Mouse (Mus musculus) CD8-positive naive resting alpha-beta T cell, adult 57 days (primary cell): ENCODE data around the gene Gm13287. TPM values are rescaled to one million over a fixed set of nuclear protein-coding genes. Genes with fewer than 3 reads are reported as not detected.

Experiments used
- total RNA-seq: library from RNA; stranded (reverse); gene quantifications from one replicate; pipeline ENCODE4 v1.2.4, GENCODE M21; 2023

Gene Gm13287
- not detected for total RNA-seq

DNA sequence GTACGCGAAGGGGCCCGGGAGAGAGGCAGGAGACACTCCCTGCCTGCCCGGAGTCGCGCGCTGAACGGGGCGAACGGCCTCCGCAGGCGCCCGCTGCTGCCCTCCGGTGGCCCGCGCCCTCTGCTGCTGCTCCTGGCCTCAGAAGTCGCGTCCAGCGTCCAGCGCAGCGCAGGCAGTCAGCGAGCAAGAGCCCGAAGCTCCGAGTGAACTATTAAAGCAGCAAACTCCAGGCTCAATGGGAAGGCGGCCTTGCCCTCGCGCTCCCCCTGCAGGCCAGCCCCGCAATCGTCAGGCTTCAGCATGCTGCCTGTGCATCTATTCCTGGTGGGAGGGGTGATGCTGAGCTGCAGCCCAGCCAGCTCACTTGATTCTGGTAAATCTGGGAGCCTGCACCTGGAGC is at the start of gene Gm13287:
Gene Gm13287, plus strand, starts transcription at position 301 of the 400 bp plus-strand sequence.

DNA sequence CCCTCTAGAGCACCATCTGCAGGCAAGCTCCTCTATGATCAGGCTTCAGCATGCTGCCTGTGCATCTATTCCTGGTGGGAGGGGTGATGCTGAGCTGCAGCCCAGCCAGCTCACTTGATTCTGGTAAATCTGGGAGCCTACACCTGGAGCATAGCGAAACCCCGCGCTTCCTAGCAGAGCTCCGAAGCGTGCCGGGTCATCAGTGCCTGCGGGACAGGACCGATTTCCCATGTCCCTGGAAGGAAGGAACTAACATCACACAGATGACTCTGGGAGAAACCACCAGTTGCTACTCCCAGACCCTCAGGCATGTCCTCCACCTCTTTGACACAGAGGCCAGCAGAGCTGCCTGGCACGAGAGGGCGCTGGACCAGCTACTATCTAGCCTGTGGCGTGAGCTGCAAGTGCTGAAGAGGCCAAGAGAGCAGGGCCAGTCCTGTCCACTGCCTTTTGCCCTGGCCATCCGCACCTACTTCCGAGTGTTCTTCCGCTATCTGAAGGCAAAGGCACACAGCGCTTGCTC is 48.2 kb upstream of the Gm13287 start, which contains the start of gene Gm13271:
Gene Gm13271, plus strand, starts transcription at position 51 of the 523 bp plus-strand sequence.

DNA sequence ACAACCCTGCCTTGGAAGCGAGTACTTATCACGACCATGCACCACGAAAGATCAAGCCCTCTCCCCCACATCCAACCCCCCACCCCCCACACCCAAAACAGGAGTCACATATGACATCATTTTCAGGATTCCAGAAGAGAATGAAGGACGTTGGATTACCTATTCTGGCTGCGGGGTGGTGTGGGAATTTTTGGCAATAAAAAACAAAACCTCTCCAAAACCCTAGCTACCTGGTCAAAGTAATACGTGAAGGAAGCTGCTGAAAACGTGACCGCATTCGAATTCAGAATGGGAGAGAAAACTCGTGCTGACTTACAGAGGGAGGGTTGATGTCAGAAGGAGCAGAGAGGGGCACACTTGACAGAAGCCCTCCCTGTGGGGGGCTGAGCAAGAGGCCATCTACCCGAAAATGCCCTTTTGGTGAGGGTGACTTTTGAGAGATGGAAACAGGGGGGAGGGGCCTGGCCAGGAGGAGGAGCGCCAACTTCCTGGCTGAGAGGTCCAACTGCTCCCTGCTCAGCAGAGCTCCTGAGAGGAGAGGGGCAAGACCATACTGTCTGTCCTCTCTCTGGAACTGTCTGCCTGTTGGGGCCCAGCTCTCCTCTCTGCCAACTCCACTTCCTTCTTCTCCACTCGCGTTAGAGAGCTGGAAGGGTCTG is 43.3 kb upstream of the Gm13287 start, which contains the start of gene Gm13283:
Gene Gm13283, plus strand, starts transcription at position 510 of the 659 bp plus-strand sequence.

DNA sequence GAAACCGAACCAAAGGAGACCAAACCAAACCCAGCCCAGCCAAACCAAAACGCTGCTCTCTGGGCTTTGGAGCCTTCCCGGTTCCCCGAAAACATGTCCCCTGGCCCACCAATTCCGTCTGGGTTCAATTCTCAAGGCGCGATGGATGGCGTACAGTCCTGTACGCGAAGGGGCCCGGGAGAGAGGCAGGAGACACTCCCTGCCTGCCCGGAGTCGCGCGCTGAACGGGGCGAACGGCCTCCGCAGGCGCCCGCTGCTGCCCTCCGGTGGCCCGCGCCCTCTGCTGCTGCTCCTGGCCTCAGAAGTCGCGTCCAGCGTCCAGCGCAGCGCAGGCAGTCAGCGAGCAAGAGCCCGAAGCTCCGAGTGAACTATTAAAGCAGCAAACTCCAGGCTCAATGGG is 29.5 kb upstream of the Gm13287 start, which contains the start of gene Gm13290:
Gene Gm13290, plus strand, starts transcription at position 301 of the 400 bp plus-strand sequence.

DNA sequence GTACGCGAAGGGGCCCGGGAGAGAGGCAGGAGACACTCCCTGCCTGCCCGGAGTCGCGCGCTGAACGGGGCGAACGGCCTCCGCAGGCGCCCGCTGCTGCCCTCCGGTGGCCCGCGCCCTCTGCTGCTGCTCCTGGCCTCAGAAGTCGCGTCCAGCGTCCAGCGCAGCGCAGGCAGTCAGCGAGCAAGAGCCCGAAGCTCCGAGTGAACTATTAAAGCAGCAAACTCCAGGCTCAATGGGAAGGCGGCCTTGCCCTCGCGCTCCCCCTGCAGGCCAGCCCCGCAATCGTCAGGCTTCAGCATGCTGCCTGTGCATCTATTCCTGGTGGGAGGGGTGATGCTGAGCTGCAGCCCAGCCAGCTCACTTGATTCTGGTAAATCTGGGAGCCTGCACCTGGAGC is 26.4 kb upstream of the Gm13287 start, which contains the start of gene Gm13289:
Gene Gm13289, plus strand, starts transcription at position 301 of the 400 bp plus-strand sequence.

DNA sequence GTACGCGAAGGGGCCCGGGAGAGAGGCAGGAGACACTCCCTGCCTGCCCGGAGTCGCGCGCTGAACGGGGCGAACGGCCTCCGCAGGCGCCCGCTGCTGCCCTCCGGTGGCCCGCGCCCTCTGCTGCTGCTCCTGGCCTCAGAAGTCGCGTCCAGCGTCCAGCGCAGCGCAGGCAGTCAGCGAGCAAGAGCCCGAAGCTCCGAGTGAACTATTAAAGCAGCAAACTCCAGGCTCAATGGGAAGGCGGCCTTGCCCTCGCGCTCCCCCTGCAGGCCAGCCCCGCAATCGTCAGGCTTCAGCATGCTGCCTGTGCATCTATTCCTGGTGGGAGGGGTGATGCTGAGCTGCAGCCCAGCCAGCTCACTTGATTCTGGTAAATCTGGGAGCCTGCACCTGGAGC is 23.5 kb upstream of the Gm13287 start, which contains the start of gene Gm13272:
Gene Gm13272, plus strand, starts transcription at position 301 of the 400 bp plus-strand sequence.

DNA sequence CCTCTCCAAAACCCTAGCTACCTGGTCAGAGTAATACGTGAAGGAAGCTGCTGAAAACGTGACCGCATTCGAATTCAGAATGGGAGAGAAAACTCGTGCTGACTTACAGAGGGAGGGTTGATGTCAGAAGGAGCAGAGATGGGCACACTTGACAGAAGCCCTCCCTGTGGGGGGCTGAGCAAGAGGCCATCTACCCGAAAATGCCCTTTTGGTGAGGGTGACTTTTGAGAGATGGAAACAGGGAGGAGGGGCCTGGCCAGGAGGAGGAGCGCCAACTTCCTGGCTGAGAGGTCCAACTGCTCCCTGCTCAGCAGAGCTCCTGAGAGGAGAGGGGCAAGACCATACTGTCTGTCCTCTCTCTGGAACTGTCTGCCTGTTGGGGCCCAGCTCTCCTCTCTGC is 21.2 kb upstream of the Gm13287 start, which contains the start of gene Ifnz:
Gene Ifnz, plus strand, starts transcription at position 301 of the 400 bp plus-strand sequence.

DNA sequence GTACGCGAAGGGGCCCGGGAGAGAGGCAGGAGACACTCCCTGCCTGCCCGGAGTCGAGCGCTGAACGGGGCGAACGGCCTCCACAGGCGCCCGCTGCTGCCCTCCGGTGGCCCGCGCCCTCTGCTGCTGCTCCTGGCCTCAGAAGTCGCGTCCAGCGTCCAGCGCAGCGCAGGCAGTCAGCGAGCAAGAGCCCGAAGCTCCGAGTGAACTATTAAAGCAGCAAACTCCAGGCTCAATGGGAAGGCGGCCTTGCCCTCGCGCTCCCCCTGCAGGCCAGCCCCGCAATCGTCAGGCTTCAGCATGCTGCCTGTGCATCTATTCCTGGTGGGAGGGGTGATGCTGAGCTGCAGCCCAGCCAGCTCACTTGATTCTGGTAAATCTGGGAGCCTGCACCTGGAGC is 17.6 kb upstream of the Gm13287 start, which contains the start of gene Gm13276:
Gene Gm13276, plus strand, starts transcription at position 301 of the 400 bp plus-strand sequence.

DNA sequence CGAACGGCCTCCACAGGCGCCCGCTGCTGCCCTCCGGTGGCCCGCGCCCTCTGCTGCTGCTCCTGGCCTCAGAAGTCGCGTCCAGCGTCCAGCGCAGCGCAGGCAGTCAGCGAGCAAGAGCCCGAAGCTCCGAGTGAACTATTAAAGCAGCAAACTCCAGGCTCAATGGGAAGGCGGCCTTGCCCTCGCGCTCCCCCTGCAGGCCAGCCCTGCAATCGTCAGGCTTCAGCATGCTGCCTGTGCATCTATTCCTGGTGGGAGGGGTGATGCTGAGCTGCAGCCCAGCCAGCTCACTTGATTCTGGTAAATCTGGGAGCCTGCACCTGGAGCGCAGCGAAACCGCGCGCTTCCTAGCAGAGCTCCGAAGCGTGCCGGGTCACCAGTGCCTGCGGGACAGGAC is 14.7 kb upstream of the Gm13287 start, which contains the start of gene Gm13277:
Gene Gm13277, plus strand, starts transcription at position 231 of the 400 bp plus-strand sequence.

DNA sequence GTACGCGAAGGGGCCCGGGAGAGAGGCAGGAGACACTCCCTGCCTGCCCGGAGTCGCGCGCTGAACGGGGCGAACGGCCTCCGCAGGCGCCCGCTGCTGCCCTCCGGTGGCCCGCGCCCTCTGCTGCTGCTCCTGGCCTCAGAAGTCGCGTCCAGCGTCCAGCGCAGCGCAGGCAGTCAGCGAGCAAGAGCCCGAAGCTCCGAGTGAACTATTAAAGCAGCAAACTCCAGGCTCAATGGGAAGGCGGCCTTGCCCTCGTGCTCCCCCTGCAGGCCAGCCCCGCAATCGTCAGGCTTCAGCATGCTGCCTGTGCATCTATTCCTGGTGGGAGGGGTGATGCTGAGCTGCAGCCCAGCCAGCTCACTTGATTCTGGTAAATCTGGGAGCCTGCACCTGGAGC is 11.8 kb upstream of the Gm13287 start, which contains the start of gene Gm13278:
Gene Gm13278, plus strand, starts transcription at position 301 of the 400 bp plus-strand sequence.

DNA sequence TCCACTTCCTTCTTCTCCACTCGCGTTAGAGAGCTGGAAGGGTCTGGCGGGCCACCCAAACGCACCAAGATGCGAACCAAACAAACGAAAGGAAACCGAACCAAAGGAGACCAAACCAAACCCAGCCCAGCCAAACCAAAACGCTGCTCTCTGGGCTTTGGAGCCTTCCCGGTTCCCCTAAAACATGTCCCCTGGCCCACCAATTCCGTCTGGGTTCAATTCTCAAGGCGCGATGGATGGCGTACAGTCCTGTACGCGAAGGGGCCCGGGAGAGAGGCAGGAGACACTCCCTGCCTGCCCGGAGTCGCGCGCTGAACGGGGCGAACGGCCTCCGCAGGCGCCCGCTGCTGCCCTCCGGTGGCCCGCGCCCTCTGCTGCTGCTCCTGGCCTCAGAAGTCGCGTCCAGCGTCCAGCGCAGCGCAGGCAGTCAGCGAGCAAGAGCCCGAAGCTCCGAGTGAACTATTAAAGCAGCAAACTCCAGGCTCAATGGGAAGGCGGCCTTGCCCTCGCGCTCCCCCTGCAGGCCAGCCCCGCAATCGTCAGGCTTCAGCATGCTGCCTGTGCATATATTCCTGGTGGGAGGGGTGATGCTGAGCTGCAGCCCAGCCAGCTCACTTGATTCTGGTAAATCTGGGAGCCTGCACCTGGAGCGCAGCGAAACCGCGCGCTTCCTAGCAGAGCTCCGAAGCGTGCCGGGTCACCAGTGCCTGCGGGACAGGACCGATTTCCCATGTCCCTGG is 8.9 kb upstream of the Gm13287 start, which contains the start of gene Gm13275:
Gene Gm13275, plus strand, starts transcription at position 552 of the 740 bp plus-strand sequence.

DNA sequence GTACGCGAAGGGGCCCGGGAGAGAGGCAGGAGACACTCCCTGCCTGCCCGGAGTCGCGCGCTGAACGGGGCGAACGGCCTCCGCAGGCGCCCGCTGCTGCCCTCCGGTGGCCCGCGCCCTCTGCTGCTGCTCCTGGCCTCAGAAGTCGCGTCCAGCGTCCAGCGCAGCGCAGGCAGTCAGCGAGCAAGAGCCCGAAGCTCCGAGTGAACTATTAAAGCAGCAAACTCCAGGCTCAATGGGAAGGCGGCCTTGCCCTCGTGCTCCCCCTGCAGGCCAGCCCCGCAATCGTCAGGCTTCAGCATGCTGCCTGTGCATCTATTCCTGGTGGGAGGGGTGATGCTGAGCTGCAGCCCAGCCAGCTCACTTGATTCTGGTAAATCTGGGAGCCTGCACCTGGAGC is 6.0 kb upstream of the Gm13287 start, which contains the start of gene Gm13279:
Gene Gm13279, plus strand, starts transcription at position 301 of the 400 bp plus-strand sequence.

DNA sequence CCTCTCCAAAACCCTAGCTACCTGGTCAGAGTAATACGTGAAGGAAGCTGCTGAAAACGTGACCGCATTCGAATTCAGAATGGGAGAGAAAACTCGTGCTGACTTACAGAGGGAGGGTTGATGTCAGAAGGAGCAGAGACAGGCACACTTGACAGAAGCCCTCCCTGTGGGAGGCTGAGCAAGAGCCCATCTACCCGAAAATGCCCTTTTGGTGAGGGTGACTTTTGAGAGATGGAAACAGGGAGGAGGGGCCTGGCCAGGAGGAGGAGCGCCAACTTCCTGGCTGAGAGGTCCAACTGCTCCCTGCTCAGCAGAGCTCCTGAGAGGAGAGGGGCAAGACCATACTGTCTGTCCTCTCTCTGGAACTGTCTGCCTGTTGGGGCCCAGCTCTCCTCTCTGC is 3.7 kb upstream of the Gm13287 start, which contains the start of gene Gm13285:
Gene Gm13285, plus strand, starts transcription at position 301 of the 400 bp plus-strand sequence.

DNA sequence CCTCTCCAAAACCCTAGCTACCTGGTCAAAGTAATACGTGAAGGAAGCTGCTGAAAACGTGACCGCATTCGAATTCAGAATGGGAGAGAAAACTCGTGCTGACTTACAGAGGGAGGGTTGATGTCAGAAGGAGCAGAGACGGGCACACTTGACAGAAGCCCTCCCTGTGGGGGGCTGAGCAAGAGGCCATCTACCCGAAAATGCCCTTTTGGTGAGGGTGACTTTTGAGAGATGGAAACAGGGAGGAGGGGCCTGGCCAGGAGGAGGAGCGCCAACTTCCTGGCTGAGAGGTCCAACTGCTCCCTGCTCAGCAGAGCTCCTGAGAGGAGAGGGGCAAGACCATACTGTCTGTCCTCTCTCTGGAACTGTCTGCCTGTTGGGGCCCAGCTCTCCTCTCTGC is 2.2 kb downstream of the Gm13287 start, which contains the start of gene Gm13288:
Gene Gm13288, plus strand, starts transcription at position 301 of the 400 bp plus-strand sequence.

DNA sequence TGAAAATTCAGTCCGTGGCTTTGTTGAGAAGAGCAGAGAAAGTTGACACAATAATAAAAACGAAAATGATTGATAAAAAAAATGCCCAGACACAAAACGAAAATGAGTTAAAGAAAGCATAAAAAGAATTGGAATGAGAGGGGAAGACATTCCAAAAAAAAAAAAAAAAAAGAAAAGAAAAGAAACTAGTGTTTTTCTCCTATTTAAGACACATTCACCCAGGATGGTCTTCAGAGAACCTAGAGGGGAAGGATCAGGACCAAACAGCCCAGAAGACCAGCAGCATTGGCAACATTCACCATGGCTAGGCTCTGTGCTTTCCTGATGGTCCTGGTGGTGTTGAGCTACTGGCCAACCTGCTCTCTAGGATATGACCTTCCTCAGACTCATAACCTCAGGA is 12.9 kb downstream of the Gm13287 start, which contains the start of gene Ifna7:
Gene Ifna7, plus strand, starts transcription at position 301 of the 400 bp plus-strand sequence.

DNA sequence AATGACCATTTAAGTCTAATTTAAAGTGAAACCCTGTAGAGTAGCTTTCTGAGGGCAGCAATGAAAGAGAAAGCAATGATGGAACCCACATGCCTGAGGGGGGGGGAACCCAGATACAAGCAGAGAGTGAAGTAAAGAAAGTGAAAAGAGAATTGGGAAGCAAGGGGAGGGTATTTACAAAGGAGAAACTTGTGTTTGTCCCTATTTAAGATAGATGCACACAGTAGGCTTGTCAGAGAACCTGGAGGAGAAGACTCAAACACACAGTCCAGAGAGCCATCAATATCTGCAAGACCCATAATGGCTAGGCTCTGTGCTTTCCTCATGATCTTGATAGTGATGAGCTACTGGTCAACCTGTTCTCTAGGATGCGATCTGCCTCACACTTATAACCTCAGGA is 16.6 kb downstream of the Gm13287 start, which contains the start of gene Ifna11:
Gene Ifna11, plus strand, starts transcription at position 301 of the 400 bp plus-strand sequence.

DNA sequence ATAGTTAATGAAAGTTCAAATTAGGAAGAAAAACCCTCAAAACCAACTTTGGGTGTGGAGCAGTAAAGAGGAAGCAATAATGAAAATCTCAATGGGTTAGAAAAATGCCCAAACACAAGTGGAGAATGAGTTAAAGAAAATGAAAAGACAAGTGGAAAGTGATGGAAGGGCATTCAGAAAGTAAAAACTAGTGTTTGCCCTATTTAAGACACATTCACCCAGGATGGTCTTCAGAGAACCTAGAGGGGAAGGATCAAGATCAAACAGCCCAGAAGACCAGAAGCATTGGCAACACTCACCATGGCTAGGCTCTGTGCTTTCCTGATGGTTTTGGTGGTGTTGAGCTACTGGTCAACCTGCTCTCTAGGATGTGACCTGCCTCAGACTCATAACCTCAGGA is 24.1 kb downstream of the Gm13287 start, which contains the start of gene Ifna6:
Gene Ifna6, plus strand, starts transcription at position 301 of the 400 bp plus-strand sequence.

DNA sequence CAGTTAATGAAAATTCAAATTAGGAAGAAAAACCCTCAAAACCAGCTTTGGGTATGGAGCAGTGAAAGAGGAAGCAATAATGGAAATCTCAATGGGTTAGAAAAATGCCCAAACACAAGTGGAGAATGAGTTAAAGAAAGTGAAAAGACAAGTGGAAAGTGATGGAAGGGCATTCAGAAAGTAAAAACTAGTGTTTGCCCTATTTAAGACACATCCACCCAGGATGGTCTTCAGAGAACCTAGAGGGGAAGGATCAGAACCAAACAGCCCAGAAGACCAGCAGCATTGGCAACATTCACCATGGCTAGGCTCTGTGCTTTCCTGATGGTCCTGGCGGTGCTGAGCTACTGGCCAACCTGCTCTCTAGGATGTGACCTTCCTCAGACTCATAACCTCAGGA is 32.2 kb downstream of the Gm13287 start, which contains the start of gene Ifna5:
Gene Ifna5, plus strand, starts transcription at position 301 of the 400 bp plus-strand sequence.

DNA sequence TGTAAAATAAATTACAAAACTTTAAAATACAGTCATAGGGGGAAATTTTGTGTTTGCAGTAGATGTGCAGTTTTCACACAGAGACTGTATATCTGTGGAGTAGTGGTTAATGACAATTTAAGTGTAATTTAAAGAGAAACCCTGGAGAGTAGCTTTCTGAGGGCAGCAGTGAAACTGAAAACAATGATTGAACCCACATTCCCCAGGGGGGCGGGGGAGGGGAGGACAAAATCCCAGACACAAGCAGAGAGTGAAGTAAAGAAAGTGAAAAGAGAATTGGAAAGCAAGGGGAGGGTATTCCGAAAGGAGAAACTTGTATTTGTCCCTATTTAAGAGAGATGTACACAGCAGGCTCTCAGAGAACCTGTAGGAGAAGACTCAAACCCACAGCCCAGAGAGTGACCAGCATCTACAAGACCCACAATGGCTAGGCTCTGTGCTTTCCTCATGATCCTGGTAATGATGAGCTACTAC is 38.4 kb downstream of the Gm13287 start, which contains the start of gene Ifna4:
Gene Ifna4, plus strand, starts transcription at position 424 of the 474 bp plus-strand sequence.

DNA sequence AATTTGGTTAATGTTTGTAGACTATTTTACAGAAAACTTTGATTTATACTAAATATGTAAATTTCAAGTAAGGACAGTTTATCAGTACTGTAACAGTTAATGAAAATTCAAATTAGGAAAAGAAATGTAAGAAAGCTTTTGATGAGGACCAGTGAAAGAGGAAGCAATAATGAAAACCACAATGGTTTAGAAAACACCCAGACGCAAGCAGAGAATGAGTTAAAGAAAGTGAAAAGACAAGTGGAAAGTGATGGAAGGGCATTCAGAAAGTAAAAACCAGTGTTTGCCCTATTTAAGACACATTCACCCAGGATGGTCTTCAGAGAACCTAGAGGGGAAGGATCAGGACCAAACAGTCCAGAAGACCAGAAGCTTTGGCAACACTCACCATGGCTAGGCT is 46.6 kb downstream of the Gm13287 start, which contains the start of gene Ifna1:
Gene Ifna1, plus strand, starts transcription at position 390 of the 400 bp plus-strand sequence.

